9 mouse cellular contexts compared by ENCODE assay signal in genomic region chr1:131107575-131108308, GRCm38 (mm10). TPM values are rescaled to one million over a fixed set of nuclear protein-coding genes. Genes with fewer than 3 reads are reported as not detected.
DNase-seq lines count a peak whose midpoint lies in the region; ATAC-seq lines count a peak whose summit lies in the region.
"Had no signal": no experiment of that assay in that cellular context is flagged by ENCODE, and none has a peak within 500 bp of the region (broad histone marks: within the 10 kb centered on the region; RNA-seq: fewer than 3 reads in every experiment).

No protein-coding gene starts in this region.

- no peaks in the 10 kb centered on the region for H3K9me3 ChIP-seq in heart, embryonic 13.5 days
- H3K9me3 ChIP-seq: hindbrain, embryonic 12.5 days; midbrain, embryonic 12.5 days had no signal

- H3K9ac ChIP-seq in heart, embryonic 13.5 days = peak overlapping the region; percentile 65
- H3K9ac ChIP-seq: hindbrain, embryonic 12.5 days; midbrain, embryonic 12.5 days had no signal

- H3K4me1 ChIP-seq in heart, embryonic 13.5 days = peaks cover 58% of the 10 kb centered on the region
- H3K4me1 ChIP-seq: hindbrain, embryonic 12.5 days; midbrain, embryonic 12.5 days had no signal

- no peaks in the 10 kb centered on the region for H3K36me3 ChIP-seq in heart, embryonic 13.5 days
- H3K36me3 ChIP-seq: hindbrain, embryonic 12.5 days; midbrain, embryonic 12.5 days had no signal

- H3K27ac ChIP-seq in heart, embryonic 13.5 days (replicated peaks) = peak overlapping the region; percentile 84
- H3K27ac ChIP-seq: hindbrain, embryonic 12.5 days; midbrain, embryonic 12.5 days had no signal

- peak; percentile 47 for DNase-seq in embryo, embryonic 11 days
- DNase-seq in kidney, postnatal 36 days = peak; percentile 45 to 70
- peak; percentile 57 for DNase-seq in lung, postnatal 14 days
- no peak for DNase-seq in adrenal gland, postnatal 36 days
- no peak for DNase-seq in gastrocnemius, postnatal 10 days
- DNase-seq in cerebellum, adult 18-20 months = no peak

- H3K27me3 ChIP-seq in heart, embryonic 13.5 days (replicated peaks) = no peaks in the 10 kb centered on the region
- H3K27me3 ChIP-seq: hindbrain, embryonic 12.5 days; midbrain, embryonic 12.5 days had no signal

- 38% methylated on average over 10 of the region's 10 CpGs for WGBS in heart, embryonic 13.5 days

- peak overlapping the region; percentile 27 for H3K4me2 ChIP-seq in heart, embryonic 13.5 days
- H3K4me2 ChIP-seq: hindbrain, embryonic 12.5 days; midbrain, embryonic 12.5 days had no signal

- peak; percentile 64; the same call in 1 of the 2 replicates for ATAC-seq in heart, embryonic 13.5 days (ENCODE audit: extremely low read depth, insufficient number of reproducible peaks, low FRiP score, low TSS enrichment)

- H3K4me3 ChIP-seq in heart, embryonic 13.5 days = no peak overlapping the region
- H3K4me3 ChIP-seq: hindbrain, embryonic 12.5 days; midbrain, embryonic 12.5 days had no signal

RNA-seq across cellular contexts. Expression of gene Mapkapk2, which starts 10.1 kb away (rescaled TPM):
- polyA plus RNA-seq in heart, embryonic 13.5 days (2015; fragmentation: Nextera tagmentation; extraction: Ambion mirVana) = 60.0 and 62.0 TPM in 2 replicates
- 100 to 1,000 TPM; 205 to 213 TPM for total RNA-seq in adrenal gland, postnatal 36 days (2021)
- total RNA-seq in gastrocnemius, postnatal 10 days (2021) = 100 to 1,000 TPM; 171 to 177 TPM

RNA-seq across cellular contexts. Expression of gene Dyrk3, which starts 30.4 kb away (rescaled TPM):
- 3.2 and 4.5 TPM in 2 replicates for polyA plus RNA-seq in heart, embryonic 13.5 days (2015; fragmentation: Nextera tagmentation; extraction: Ambion mirVana)
- 1 to 10 TPM; 4.3 to 7.3 TPM for total RNA-seq in adrenal gland, postnatal 36 days (2021)
- total RNA-seq in gastrocnemius, postnatal 10 days (2021) = under 1 TPM; 0.12 to 0.14 TPM

RNA-seq across cellular contexts. Expression of gene Eif2d, which starts 45.2 kb away (rescaled TPM):
- polyA plus RNA-seq in heart, embryonic 13.5 days (2015; fragmentation: Nextera tagmentation; extraction: Ambion mirVana) = 41.1 and 47.1 TPM in 2 replicates
- 10 to 100 TPM; 34.8 to 46.9 TPM for total RNA-seq in adrenal gland, postnatal 36 days (2021)
- 10 to 100 TPM; 24.4 to 26.4 TPM for total RNA-seq in gastrocnemius, postnatal 10 days (2021)

Comparison
In these comparisons a context has a peak if more than half of its experiments do, and no peak if none do; other contexts are left out.
1. DNase-seq: peak in embryo, embryonic 11 days (single experiment), kidney, postnatal 36 days (2 of 2) and lung, postnatal 14 days (single experiment); none in adrenal gland, postnatal 36 days (0 of 2), gastrocnemius, postnatal 10 days (single experiment) and cerebellum, adult 18-20 months (0 of 2).
2. RNA of gene Dyrk3, which starts 30.4 kb away (total RNA-seq): 4.3 to 7.3 TPM in adrenal gland, postnatal 36 days; 0.12 to 0.14 TPM in gastrocnemius, postnatal 10 days; every median in the first group is over 4 times any median in the second.